Mouse (Mus musculus) fat pad, adult 2 months (tissue): ENCODE measurements around the gene Pgk2.
"Not testable (repeated sequence)": the region's sequence is repeated elsewhere in the genome, so short reads cannot be mapped to it uniquely, and the experiment has no call there.

Experiments used
- DNase-seq: peaks from one replicate; pipeline ENCODE4 v3.0.0-alpha.2; 2011; ENCODE audit warnings: low read depth, low spot score; ENCODE audit errors: extremely low read depth

Pgk2 gene

GRCm38 (mm10) chr17:40208540-40208939 lies at the start of gene Pgk2:
Pgk2 (minus strand) TSS chr17:40208640.
- DNase-seq: no peak

DNA sequence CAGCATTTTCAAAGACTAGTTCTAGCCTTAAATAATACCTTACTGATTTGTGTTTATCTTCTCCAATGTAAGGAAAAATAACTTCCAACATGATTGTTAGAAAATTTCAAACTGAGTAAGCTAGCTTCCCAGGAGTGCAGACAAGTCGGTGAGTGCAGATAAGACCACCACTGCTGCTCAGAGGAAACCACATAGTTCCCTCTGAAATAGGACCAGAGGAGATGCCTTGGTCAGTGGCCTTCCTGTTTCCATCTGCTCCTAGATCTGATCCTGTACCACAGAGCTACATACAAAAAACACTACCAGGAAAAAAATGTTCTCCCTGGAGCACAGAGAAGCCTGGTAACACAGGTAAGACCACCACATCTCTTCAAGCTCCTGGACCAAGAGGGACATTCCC lies 44.0 kb upstream of the Pgk2 start:
- DNase-seq: no peak

GRCm38 (mm10) chr17:40242135-40242534 lies 33.7 kb upstream of the Pgk2 start, which contains the start of gene Crisp3:
Crisp3 (minus strand) TSS chr17:40242288.
- DNase-seq: no peak

GRCm38 (mm10) chr17:40201803-40202202 lies 6.6 kb downstream of the Pgk2 start:
- DNase-seq: not testable (repeated sequence)

DNA sequence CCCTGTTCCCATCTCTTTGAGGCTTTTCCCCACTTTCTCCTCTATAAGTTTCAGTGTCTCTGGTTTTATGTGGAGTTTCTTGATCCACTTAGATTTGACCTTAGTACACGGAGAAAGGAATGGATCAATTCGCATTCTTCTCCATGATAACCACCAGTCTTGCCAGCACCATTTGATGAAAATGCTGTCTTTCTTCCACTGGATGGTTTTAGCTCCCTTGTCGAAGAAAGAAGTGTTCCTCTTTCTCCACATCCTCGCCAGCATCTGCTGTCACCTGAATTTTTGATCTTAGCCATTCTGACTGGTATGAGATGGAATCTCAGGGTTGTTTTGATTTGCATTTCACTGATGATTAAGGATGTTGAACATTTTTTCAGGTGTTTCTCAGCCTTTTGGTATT lies 18.2 kb downstream of the Pgk2 start:
- not testable (repeated sequence) for DNase-seq

GRCm38 (mm10) chr17:40157729-40158359 lies 50.6 kb downstream of the Pgk2 start:
- DNase-seq: not testable (repeated sequence)
